Mouse (Mus musculus): ENCODE data around the gene Nfkbid. TPM values are rescaled to one million over a fixed set of nuclear protein-coding genes. Genes with fewer than 3 reads are reported as not detected.

The Nfkbid gene
- polyA plus RNA-seq, 1 experiment from 2014 or later: 2.6 TPM

DNA sequence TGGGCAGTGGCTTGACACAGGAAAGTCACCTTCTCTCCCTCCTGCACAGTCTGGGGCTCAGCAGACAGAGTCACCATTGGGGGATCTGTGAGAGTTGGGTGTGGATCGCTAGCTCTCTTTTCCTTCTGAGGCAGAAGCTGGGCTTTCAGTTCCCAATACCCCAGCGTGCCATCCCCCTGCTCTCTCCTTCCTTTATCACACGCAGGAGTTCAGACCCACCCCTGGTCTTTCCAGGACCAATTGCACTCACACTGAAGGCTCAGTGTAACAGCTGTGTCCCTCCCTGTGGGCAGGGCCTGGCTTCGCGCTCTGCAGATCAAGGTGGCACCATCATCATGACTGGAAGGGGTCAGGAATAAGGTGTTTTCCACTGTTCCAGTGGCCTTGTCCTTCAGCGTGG is 32.7 kb downstream of the Nfkbid start:
- Histone ChIP-seq H3K4me2 (ENCODE audit: low read depth, low read length) (peak overlapping the region; percentile 44), H3K4me1 (ENCODE audit: control insufficient read depth, insufficient read depth, low read length) (peaks cover 6% of the 10 kb centered on the region; the same call in 1 of the 2 replicates), H3K36me3 (ENCODE audit: control insufficient read depth, insufficient read depth, low read length) (no peaks in the 10 kb centered on the region), H3K9me3 (ENCODE audit: control insufficient read depth, low read length) (no peaks in the 10 kb centered on the region), H3K27ac (ENCODE audit: low read length) (no peak overlapping the region), H3K27me3 (replicated peaks; ENCODE audit: control insufficient read depth, insufficient read depth, low read length) (peaks cover 67% of the 10 kb centered on the region), H3K9ac (ENCODE audit: low read depth, low read length) (no peak overlapping the region), H3K4me3 (ENCODE audit: low read length) (peak overlapping the region; percentile 17)
- peak; percentile 36 for ATAC-seq
- 12% methylated on average over 6 of the region's 6 CpGs for WGBS

DNA sequence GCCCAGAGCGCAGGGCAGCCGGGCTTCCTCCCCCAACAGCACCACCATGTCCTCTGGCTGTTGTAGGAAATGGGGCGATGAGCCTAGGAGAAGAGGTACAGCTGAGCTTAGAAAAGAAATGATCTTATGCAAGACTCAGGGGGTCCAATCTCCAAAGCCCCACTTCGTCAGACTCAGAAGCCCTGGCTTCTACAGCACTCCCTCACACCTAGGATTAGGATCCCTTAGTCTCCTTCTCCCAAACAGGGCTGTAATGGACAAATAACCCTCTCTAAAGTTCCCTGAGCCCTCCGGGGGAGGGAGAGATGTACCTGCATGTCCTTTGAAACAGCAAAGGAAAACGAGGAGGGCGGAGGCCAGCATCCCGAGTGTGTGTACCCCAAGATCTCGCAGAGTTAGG is 35.0 kb downstream of the Nfkbid start:
- peak overlapping the region; percentile 23; the same call in 1 of the 2 replicates for H3K4me3 ChIP-seq (ENCODE audit: low read length)
- ATAC-seq: no peak
- no peak overlapping the region for H3K27ac ChIP-seq (ENCODE audit: low read length)
- H3K9me3 ChIP-seq (ENCODE audit: control insufficient read depth, low read length): no peaks in the 10 kb centered on the region
- peak overlapping the region; percentile 28 for H3K4me2 ChIP-seq (ENCODE audit: low read depth, low read length)
- peaks cover 6% of the 10 kb centered on the region; the same call in 1 of the 2 replicates for H3K4me1 ChIP-seq (ENCODE audit: control insufficient read depth, insufficient read depth, low read length)
- WGBS: 0% methylated on average over 9 of the region's 9 CpGs
- H3K36me3 ChIP-seq (ENCODE audit: control insufficient read depth, insufficient read depth, low read length): no peaks in the 10 kb centered on the region
- no peak overlapping the region for H3K9ac ChIP-seq (ENCODE audit: low read depth, low read length)
- peaks cover 88% of the 10 kb centered on the region for H3K27me3 ChIP-seq (replicated peaks; ENCODE audit: control insufficient read depth, insufficient read depth, low read length)

- WGBS: 1% methylated on average over 31 of the region's 31 CpGs
- no peak for ATAC-seq
- Histone ChIP-seq H3K9ac (ENCODE audit: low read depth, low read length) (peak overlapping the region; percentile 10; the same call in 1 of the 2 replicates), H3K27ac (ENCODE audit: low read length) (no peak overlapping the region), H3K4me3 (ENCODE audit: low read length) (peak overlapping the region; percentile 23), H3K4me2 (ENCODE audit: low read depth, low read length) (peak overlapping the region; percentile 28), H3K27me3 (replicated peaks; ENCODE audit: control insufficient read depth, insufficient read depth, low read length) (peaks cover 90% of the 10 kb centered on the region), H3K36me3 (ENCODE audit: control insufficient read depth, insufficient read depth, low read length) (no peaks in the 10 kb centered on the region), H3K9me3 (ENCODE audit: control insufficient read depth, low read length) (no peaks in the 10 kb centered on the region), H3K4me1 (ENCODE audit: control insufficient read depth, insufficient read depth, low read length) (peaks cover 6% of the 10 kb centered on the region; the same call in 1 of the 2 replicates)
Observed at GRCm38 (mm10) chr7:30456911-30457628, 35.5 kb downstream of the Nfkbid start.

DNA sequence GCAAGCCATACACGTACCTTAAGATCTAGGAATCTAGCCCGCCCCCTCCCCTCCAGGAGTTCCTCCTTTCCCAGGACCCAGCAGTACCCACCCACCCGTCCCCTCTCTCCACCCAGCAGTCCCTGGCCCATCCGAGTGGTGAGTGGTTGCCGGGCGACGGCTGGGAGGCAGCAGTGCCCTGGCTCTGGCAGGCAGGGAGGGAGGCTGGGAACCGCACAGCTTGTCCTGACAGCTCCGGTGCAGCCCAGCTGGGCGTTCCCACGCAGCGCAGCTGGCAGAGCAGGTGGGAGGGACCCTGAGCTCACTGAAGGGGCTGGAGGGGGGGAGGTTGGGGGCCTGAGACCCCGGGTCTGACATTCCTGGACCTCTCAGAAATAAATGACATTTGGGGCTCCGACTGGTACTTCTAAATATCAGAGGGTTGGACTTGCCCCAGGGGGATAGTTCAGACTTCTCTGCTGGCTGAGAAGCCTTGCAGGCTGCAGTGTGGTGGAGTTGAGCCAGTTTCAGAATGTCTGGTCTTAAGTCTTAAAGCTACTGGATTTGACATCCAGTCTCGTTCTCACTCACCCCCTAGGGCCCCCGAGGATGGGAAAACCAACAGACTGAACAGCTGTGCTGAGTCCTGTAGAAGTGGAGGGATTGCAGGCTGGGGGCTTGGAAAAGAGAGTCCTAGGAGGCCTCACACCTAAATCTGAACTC is 36.2 kb downstream of the Nfkbid start, which contains the start of the genes Kirrel2 and Nphs1:
Gene Kirrel2 (minus strand): TSS at position 62 of the 702 bp plus-strand sequence.
Gene Nphs1 (plus strand): TSS at position 687 of the 702 bp plus-strand sequence.
- Histone ChIP-seq H3K27me3 (replicated peaks; ENCODE audit: control insufficient read depth, insufficient read depth, low read length) (peaks cover 87% of the 10 kb centered on the region), H3K4me3 (ENCODE audit: low read length) (peak within 1 kb of the TSS; percentile 23), H3K9ac (ENCODE audit: low read depth, low read length) (peak within 1 kb of the TSS; percentile 10; the same call in 1 of the 2 replicates)

GRCm38 (mm10) chr7:30459484-30459883 is 38.0 kb downstream of the Nfkbid start:
- no peak for ATAC-seq
- H3K4me1 ChIP-seq (ENCODE audit: control insufficient read depth, insufficient read depth, low read length): 0 out of 2 replicates have a peak, but pooled peaks cover 4% of the 10 kb centered on the region

More for the DNA sequence above, 36.2 kb downstream of the Nfkbid start, which contains the start of the genes Kirrel2 and Nphs1:
- 2% methylated on average over 16 of the region's 16 CpGs for WGBS
- Histone ChIP-seq H3K4me2 (ENCODE audit: low read depth, low read length) (peak within 1 kb of the TSS; percentile 28), H3K4me1 (ENCODE audit: control insufficient read depth, insufficient read depth, low read length) (peaks cover 6% of the 10 kb centered on the region; the same call in 1 of the 2 replicates), H3K27ac (ENCODE audit: low read length) (peak within 1 kb of the TSS; percentile 23; the same call in 1 of the 2 replicates), H3K9me3 (ENCODE audit: control insufficient read depth, low read length) (no peaks in the 10 kb centered on the region), H3K36me3 (ENCODE audit: control insufficient read depth, insufficient read depth, low read length) (no peaks in the 10 kb centered on the region)
- peak; percentile 69 for ATAC-seq

GRCm38 (mm10) chr7:30463568-30463967 is 42.0 kb downstream of the Nfkbid start:
- no peaks in the 10 kb centered on the region for H3K9me3 ChIP-seq (ENCODE audit: control insufficient read depth, low read length)
- H3K4me2 ChIP-seq (ENCODE audit: low read depth, low read length): no peak overlapping the region
- ATAC-seq: no peak
- no peak overlapping the region for H3K27ac ChIP-seq (ENCODE audit: low read length)
- no peak overlapping the region for H3K4me3 ChIP-seq (ENCODE audit: low read length)
- no peak overlapping the region for H3K9ac ChIP-seq (ENCODE audit: low read depth, low read length)
- no peaks in the 10 kb centered on the region for H3K36me3 ChIP-seq (ENCODE audit: control insufficient read depth, insufficient read depth, low read length)
- H3K4me1 ChIP-seq (ENCODE audit: control insufficient read depth, insufficient read depth, low read length): no peaks in the 10 kb centered on the region; the same call in 1 of the 2 replicates
- peaks cover 73% of the 10 kb centered on the region for H3K27me3 ChIP-seq (replicated peaks; ENCODE audit: control insufficient read depth, insufficient read depth, low read length)
- WGBS: 38% methylated on average over 7 of the region's 7 CpGs

More at GRCm38 (mm10) chr7:30459484-30459883, 38.0 kb downstream of the Nfkbid start:
- WGBS: 42% methylated on average over 6 of the region's 6 CpGs
- Histone ChIP-seq H3K27me3 (replicated peaks; ENCODE audit: control insufficient read depth, insufficient read depth, low read length) (peaks cover 81% of the 10 kb centered on the region), H3K4me3 (ENCODE audit: low read length) (no peak overlapping the region), H3K9me3 (ENCODE audit: control insufficient read depth, low read length) (no peaks in the 10 kb centered on the region), H3K4me2 (ENCODE audit: low read depth, low read length) (no peak overlapping the region), H3K9ac (ENCODE audit: low read depth, low read length) (no peak overlapping the region), H3K27ac (ENCODE audit: low read length) (no peak overlapping the region), H3K36me3 (ENCODE audit: control insufficient read depth, insufficient read depth, low read length) (no peaks in the 10 kb centered on the region)

DNA sequence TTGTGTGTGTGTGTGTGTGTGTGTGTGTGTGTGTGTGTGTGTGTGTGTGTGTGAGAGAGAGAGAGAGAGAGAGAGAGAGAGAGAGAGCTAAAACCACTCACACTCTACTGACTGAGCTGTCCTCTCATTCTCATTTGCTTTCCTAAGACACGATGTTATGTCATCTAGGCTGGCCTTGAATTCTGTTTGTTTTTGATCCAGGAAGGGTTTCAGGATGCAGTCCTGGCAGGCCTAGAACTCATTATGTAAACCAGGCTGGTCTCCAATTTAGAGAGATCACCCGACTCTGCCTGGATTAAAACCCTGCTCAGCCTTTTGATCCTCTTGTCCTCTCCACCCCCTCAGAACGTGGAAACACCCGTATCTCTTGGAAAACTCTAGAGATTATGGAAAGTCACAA is 42.5 kb downstream of the Nfkbid start:
- Histone ChIP-seq H3K36me3 (ENCODE audit: control insufficient read depth, insufficient read depth, low read length) (no peaks in the 10 kb centered on the region), H3K27me3 (replicated peaks; ENCODE audit: control insufficient read depth, insufficient read depth, low read length) (peaks cover 68% of the 10 kb centered on the region), H3K4me3 (ENCODE audit: low read length) (no peak overlapping the region), H3K4me1 (ENCODE audit: control insufficient read depth, insufficient read depth, low read length) (no peaks in the 10 kb centered on the region; the same call in 1 of the 2 replicates), H3K4me2 (ENCODE audit: low read depth, low read length) (no peak overlapping the region), H3K9me3 (ENCODE audit: control insufficient read depth, low read length) (no peaks in the 10 kb centered on the region), H3K9ac (ENCODE audit: low read depth, low read length) (no peak overlapping the region), H3K27ac (ENCODE audit: low read length) (no peak overlapping the region)
- ATAC-seq: no peak
- 23% methylated on average over 4 of the region's 4 CpGs for WGBS

DNA sequence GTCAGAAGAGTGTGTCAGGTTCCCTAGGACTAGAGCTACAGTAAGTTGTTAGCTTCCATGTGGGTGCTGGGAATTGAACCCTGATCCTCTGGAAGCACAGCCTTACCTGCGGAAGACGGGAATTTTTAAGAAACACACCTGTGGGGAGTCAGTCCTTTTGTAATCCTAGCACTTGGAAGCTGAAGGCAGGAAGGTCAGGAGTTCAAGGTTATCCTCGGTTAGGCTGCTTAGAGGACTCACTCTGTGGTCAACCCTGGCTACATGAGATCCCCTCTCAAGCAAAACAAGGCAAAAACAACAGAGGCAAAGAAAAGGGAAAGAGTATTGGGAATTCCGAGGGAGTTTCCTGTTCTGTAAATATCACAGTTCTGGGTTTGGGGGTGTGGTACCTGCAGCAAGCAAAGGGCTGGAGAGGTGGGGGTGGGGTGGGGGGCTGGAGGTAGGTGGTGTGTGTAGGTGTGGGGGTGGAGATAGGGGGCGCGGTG is 43.3 kb downstream of the Nfkbid start:
- H3K4me3 ChIP-seq (ENCODE audit: low read length): no peak overlapping the region
- 11% methylated on average over 6 of the region's 6 CpGs for WGBS
- no peaks in the 10 kb centered on the region; the same call in 1 of the 2 replicates for H3K4me1 ChIP-seq (ENCODE audit: control insufficient read depth, insufficient read depth, low read length)
- no peaks in the 10 kb centered on the region for H3K36me3 ChIP-seq (ENCODE audit: control insufficient read depth, insufficient read depth, low read length)
- H3K27ac ChIP-seq (ENCODE audit: low read length): no peak overlapping the region
- no peak for ATAC-seq
- no peak overlapping the region for H3K9ac ChIP-seq (ENCODE audit: low read depth, low read length)
- peaks cover 60% of the 10 kb centered on the region for H3K27me3 ChIP-seq (replicated peaks; ENCODE audit: control insufficient read depth, insufficient read depth, low read length)
- H3K9me3 ChIP-seq (ENCODE audit: control insufficient read depth, low read length): no peaks in the 10 kb centered on the region
- H3K4me2 ChIP-seq (ENCODE audit: low read depth, low read length): no peak overlapping the region

DNA sequence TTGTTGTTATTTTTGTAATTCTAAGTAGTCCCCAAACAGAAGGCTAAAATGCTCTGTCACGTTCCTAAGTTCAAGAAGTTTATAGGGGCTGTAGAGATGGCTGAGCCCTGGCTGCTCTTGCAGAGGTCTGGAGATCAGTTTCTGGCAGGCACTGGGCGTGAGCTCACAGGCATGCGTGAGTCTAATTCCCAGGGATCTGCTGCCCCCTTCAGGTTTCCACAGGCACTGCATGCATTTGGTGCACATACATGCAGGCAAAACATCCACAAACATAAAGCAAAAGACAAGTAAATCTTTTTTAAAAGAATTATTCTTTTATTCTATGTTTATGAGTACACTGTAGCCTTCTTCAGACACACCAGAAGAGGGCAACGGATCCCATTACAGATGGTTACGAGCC is 50.9 kb downstream of the Nfkbid start:
- 56% methylated on average over 5 of the region's 5 CpGs for WGBS
- Histone ChIP-seq H3K9ac (ENCODE audit: low read depth, low read length) (no peak overlapping the region), H3K27me3 (replicated peaks; ENCODE audit: control insufficient read depth, insufficient read depth, low read length) (peaks cover 3% of the 10 kb centered on the region; the same call in 1 of the 2 replicates), H3K36me3 (ENCODE audit: control insufficient read depth, insufficient read depth, low read length) (no peaks in the 10 kb centered on the region), H3K4me3 (ENCODE audit: low read length) (no peak overlapping the region), H3K27ac (ENCODE audit: low read length) (no peak overlapping the region), H3K4me1 (ENCODE audit: control insufficient read depth, insufficient read depth, low read length) (0 out of 2 replicates have a peak, but pooled peaks cover under 1% of the 10 kb centered on the region), H3K9me3 (ENCODE audit: control insufficient read depth, low read length) (no peaks in the 10 kb centered on the region), H3K4me2 (ENCODE audit: low read depth, low read length) (no peak overlapping the region)
- no peak for ATAC-seq
